In the genomic region with DNA sequence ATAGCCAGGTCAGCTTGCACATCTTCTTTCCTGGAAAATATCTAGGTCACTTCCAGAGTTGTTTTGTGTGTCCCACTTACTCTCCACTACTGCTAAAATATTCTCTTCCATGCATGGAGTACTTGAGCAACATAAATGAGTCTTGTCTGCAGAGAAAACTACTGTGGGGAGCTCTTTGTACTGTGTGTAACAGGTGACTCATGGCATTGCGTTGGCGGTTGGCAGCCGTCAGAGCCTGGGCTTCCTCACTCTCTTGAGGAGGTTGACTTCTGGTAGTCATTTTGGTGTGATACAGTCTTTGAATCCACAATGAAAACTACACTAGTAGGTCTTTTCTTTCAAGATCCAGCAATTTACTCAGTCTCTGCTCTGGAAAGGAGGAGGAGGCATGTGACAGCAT, we compare ENCODE assay signal across 23 mouse cellular contexts. TPM values are rescaled to one million over a fixed set of nuclear protein-coding genes. Genes with fewer than 3 reads are reported as not detected.
DNase-seq lines count a peak whose midpoint lies in the region; ATAC-seq lines count a peak whose summit lies in the region.
"Had no signal": no experiment of that assay in that cellular context is flagged by ENCODE, and none has a peak within 500 bp of the region (broad histone marks: within the 10 kb centered on the region; RNA-seq: fewer than 3 reads in every experiment).

No protein-coding gene starts in this region.

- WGBS in forebrain, embryonic 11.5 days, result 93% methylated on average over 3 of the region's 3 CpGs
- 92% methylated on average over 3 of the region's 3 CpGs for WGBS in forebrain, embryonic 14.5 days
- 92% methylated on average over 3 of the region's 3 CpGs for WGBS in midbrain, embryonic 16.5 days

- peak; percentile 35 for DNase-seq in forebrain, embryonic 11.5 days (ENCODE audit: low spot score)
- no peak for DNase-seq in forebrain, embryonic 14.5 days (ENCODE audit: low spot score)
- peak; percentile 20 for DNase-seq in 3134 (ENCODE audit: extremely low read depth, insufficient read length, low spot score)
- peak; percentile 52 for DNase-seq in fibroblast of lung, adult 2 months (ENCODE audit: low read depth)
- DNase-seq in right cerebral cortex, adult 2 months (ENCODE audit: low spot score in 2 of 2), result peak; percentile 71 to 73
- no peak for DNase-seq in thymus, postnatal 0 days (ENCODE audit: low spot score)
- no peak for DNase-seq in retina, postnatal 1 day
- DNase-seq: adrenal gland, postnatal 36 days; cerebellum, adult 9-11 months; gastrocnemius, adult 2 months; heart, postnatal 4 days; kidney, adult 2 months; kidney, postnatal 4 days; lung, postnatal 14 days; spleen, adult 18-20 months; thymus, adult 2 months had no signal

- no peak overlapping the region for H3K4me2 ChIP-seq in forebrain, embryonic 11.5 days (ENCODE audit: low read depth, low read length, severe bottlenecking)
- H3K4me2 ChIP-seq in forebrain, embryonic 14.5 days (ENCODE audit: low read length), result no peak overlapping the region
- no peak overlapping the region for H3K4me2 ChIP-seq in midbrain, embryonic 16.5 days (ENCODE audit: low read length)
- H3K4me2 ChIP-seq: forebrain, embryonic 12.5 days; limb, embryonic 15.5 days; midbrain, embryonic 15.5 days had no signal

- no peaks in the 10 kb centered on the region for H3K9me3 ChIP-seq in forebrain, embryonic 11.5 days (ENCODE audit: control insufficient read depth, low read length)
- H3K9me3 ChIP-seq in forebrain, embryonic 14.5 days (replicated peaks; ENCODE audit: control insufficient read depth, low read length), result no peaks in the 10 kb centered on the region
- H3K9me3 ChIP-seq in midbrain, embryonic 16.5 days (replicated peaks; ENCODE audit: control insufficient read depth, low read length, poor library complexity, severe bottlenecking), result no peaks in the 10 kb centered on the region
- H3K9me3 ChIP-seq: forebrain, embryonic 12.5 days; limb, embryonic 15.5 days; midbrain, embryonic 15.5 days had no signal

- no peak overlapping the region for H3K9ac ChIP-seq in forebrain, embryonic 11.5 days (ENCODE audit: low read length)
- H3K9ac ChIP-seq in forebrain, embryonic 14.5 days (ENCODE audit: low read length), result no peak overlapping the region
- no peak overlapping the region for H3K9ac ChIP-seq in midbrain, embryonic 16.5 days (ENCODE audit: low read depth, low read length)
- H3K9ac ChIP-seq: forebrain, embryonic 12.5 days; limb, embryonic 15.5 days; midbrain, embryonic 15.5 days had no signal

- H3K36me3 ChIP-seq in forebrain, embryonic 11.5 days (ENCODE audit: control insufficient read depth, insufficient read depth, low read length), result no peaks in the 10 kb centered on the region
- no peaks in the 10 kb centered on the region for H3K36me3 ChIP-seq in forebrain, embryonic 14.5 days (ENCODE audit: control insufficient read depth, insufficient read depth, low read length)
- no peaks in the 10 kb centered on the region for H3K36me3 ChIP-seq in midbrain, embryonic 16.5 days (ENCODE audit: control insufficient read depth, insufficient read depth, low read length)
- H3K36me3 ChIP-seq: forebrain, embryonic 12.5 days; limb, embryonic 15.5 days; midbrain, embryonic 15.5 days had no signal

- no peak overlapping the region for H3K27ac ChIP-seq in forebrain, embryonic 11.5 days (ENCODE audit: low read depth, low read length)
- no peak overlapping the region for H3K27ac ChIP-seq in forebrain, embryonic 14.5 days (ENCODE audit: low read depth, low read length)
- no peak overlapping the region for H3K27ac ChIP-seq in midbrain, embryonic 16.5 days (ENCODE audit: low read length)
- H3K27ac ChIP-seq: forebrain, embryonic 12.5 days; gastrocnemius, adult 2 months; hindbrain, postnatal 0 days; limb, embryonic 15.5 days; midbrain, embryonic 15.5 days had no signal

- ATAC-seq in forebrain, embryonic 11.5 days (replicated peaks; ENCODE audit: low FRiP score), result no peak
- no peak for ATAC-seq in forebrain, embryonic 14.5 days
- ATAC-seq in midbrain, embryonic 16.5 days, result no peak
- ATAC-seq: activated CD4-positive, CD25-positive, alpha-beta regulatory T cell, adult 4 months; hindbrain, postnatal 0 days; midbrain, embryonic 15.5 days had no signal

- no peaks in the 10 kb centered on the region for H3K4me1 ChIP-seq in forebrain, embryonic 11.5 days (replicated peaks; ENCODE audit: control insufficient read depth, insufficient read depth, low read length)
- no peaks in the 10 kb centered on the region for H3K4me1 ChIP-seq in forebrain, embryonic 14.5 days (ENCODE audit: control insufficient read depth, insufficient read depth, low read length)
- H3K4me1 ChIP-seq in midbrain, embryonic 16.5 days (ENCODE audit: control insufficient read depth, insufficient read depth, low read length), result no peaks in the 10 kb centered on the region
- H3K4me1 ChIP-seq: forebrain, embryonic 12.5 days; limb, embryonic 15.5 days; megakaryocyte, embryonic 14.5 days; midbrain, embryonic 15.5 days had no signal

- no peaks in the 10 kb centered on the region; the same call in 1 of the 2 replicates for H3K27me3 ChIP-seq in forebrain, embryonic 11.5 days (ENCODE audit: control insufficient read depth, insufficient read depth, low read length)
- no peaks in the 10 kb centered on the region for H3K27me3 ChIP-seq in forebrain, embryonic 14.5 days (replicated peaks; ENCODE audit: control insufficient read depth, insufficient read depth, low read length)
- H3K27me3 ChIP-seq in midbrain, embryonic 16.5 days (ENCODE audit: control insufficient read depth, insufficient read depth, low read depth, low read length), result peaks cover 3% of the 10 kb centered on the region; the same call in 1 of the 2 replicates
- H3K27me3 ChIP-seq: forebrain, embryonic 12.5 days; midbrain, embryonic 15.5 days had no signal

- no peak overlapping the region for H3K4me3 ChIP-seq in forebrain, embryonic 11.5 days (ENCODE audit: low read depth, low read length)
- H3K4me3 ChIP-seq in forebrain, embryonic 14.5 days (ENCODE audit: low read depth, low read length), result no peak overlapping the region
- no peak overlapping the region for H3K4me3 ChIP-seq in midbrain, embryonic 16.5 days (ENCODE audit: low read depth, low read length)
- H3K4me3 ChIP-seq: forebrain, embryonic 12.5 days; gastrocnemius, adult 2 months; limb, embryonic 15.5 days; megakaryocyte, embryonic 14.5 days; midbrain, embryonic 15.5 days had no signal

RNA-seq across cellular contexts. Expression of gene Gng4, which starts 8.1 kb away (rescaled TPM):
- 1.7 TPM in 2 replicates for polyA plus RNA-seq in forebrain, embryonic 11.5 days (2014; fragmentation: Nextera tagmentation; extraction: Ambion mirVana)
- polyA plus RNA-seq in forebrain, embryonic 14.5 days (2014; fragmentation: Nextera tagmentation; extraction: Ambion mirVana), result 23.5 and 29.1 TPM in 2 replicates
- 0.05 and 0.60 TPM in 2 replicates for polyA plus RNA-seq in thymus, postnatal 0 days (2015; fragmentation: Nextera tagmentation; extraction: Ambion mirVana)
- polyA plus RNA-seq in midbrain, embryonic 16.5 days (2015; fragmentation: Nextera tagmentation; extraction: Ambion mirVana), result 68.8 and 103 TPM in 2 replicates

Comparison
In these comparisons a context has a peak if more than half of its experiments do, and no peak if none do; other contexts are left out.
1. DNase-seq: peak in forebrain, embryonic 11.5 days (single experiment), 3134 (single experiment), fibroblast of lung, adult 2 months (single experiment) and right cerebral cortex, adult 2 months (2 of 2); none in forebrain, embryonic 14.5 days (single experiment), thymus, postnatal 0 days (single experiment) and retina, postnatal 1 day (single experiment).